Mouse (Mus musculus) bone marrow, adult 2 months (tissue): ENCODE data around the gene Ramp3. TPM values are rescaled to one million over a fixed set of nuclear protein-coding genes. Genes with fewer than 3 reads are reported as not detected.

Experiments
- H3K27ac ChIP-seq: fragments of 200-500 bp; 2 replicates; pipeline ENCODE4 v1.5.1; 2012; ENCODE audit warnings: low read depth, mild to moderate bottlenecking, control low read depth, inconsistent platforms, low read length; ENCODE audit not compliant: control insufficient read depth, poor library complexity, insufficient read depth
- H3K4me1 ChIP-seq: fragments of 200-500 bp; 2 replicates; pipeline ENCODE4 v1.6.1; 2011; ENCODE audit warnings: low read length; ENCODE audit not compliant: control insufficient read depth, insufficient read depth
- H3K4me3 ChIP-seq: fragments of 200-500 bp; replicated peaks from 2 replicates; pipeline ENCODE3; 2011; ENCODE audit warnings: mild to moderate bottlenecking, low read depth, low read length, control low read depth; ENCODE audit not compliant: control insufficient read depth
- CTCF ChIP-seq: fragments of 200-500 bp; IDR thresholded peaks from 2 replicates; pipeline ENCODE4 v1.5.1; 2011; ENCODE audit warnings: low read length, control low read depth; ENCODE audit not compliant: control insufficient read depth, insufficient read depth
- POLR2A ChIP-seq: fragments of 200-500 bp; IDR thresholded peaks from 2 replicates; pipeline ENCODE4 v1.6.1; 2011; ENCODE audit warnings: low read depth, mild to moderate bottlenecking, control low read depth, low read length, borderline replicate concordance; ENCODE audit not compliant: control insufficient read depth
- WGBS: fragments of 180-500 bp; shearing (Covaris S2); methylation state at CpG from one replicate; pipeline ENCODE4 v1.1.7; 2018; 5-methylcytosine and 5-hydroxymethylcytosine counted together
- polyA plus RNA-seq: library from polyadenylated mRNA; stranded (reverse); fragments of >200 nt; gene quantifications from 2 replicates; pipeline ENCODE4 v1.2.4, GENCODE M21; 2011; ENCODE audit warnings: low replicate concordance; ENCODE audit not compliant: missing spikeins, insufficient read depth, insufficient read length

Ramp3 gene
- polyA plus RNA-seq, 1 experiment = 2.0 TPM

- no peak overlapping the region for H3K27ac ChIP-seq
- H3K4me3 ChIP-seq = no peak overlapping the region
- TF ChIP-seq CTCF (no peak), POLR2A (no peak)
- 77% methylated on average over 8 of the region's 8 CpGs for WGBS
- no peaks in the 10 kb centered on the region; the same call in 1 of the 2 replicates for H3K4me1 ChIP-seq
Observed at GRCm38 (mm10) chr11:6696551-6696950, 38.2 kb downstream of the Ramp3 start.

DNA sequence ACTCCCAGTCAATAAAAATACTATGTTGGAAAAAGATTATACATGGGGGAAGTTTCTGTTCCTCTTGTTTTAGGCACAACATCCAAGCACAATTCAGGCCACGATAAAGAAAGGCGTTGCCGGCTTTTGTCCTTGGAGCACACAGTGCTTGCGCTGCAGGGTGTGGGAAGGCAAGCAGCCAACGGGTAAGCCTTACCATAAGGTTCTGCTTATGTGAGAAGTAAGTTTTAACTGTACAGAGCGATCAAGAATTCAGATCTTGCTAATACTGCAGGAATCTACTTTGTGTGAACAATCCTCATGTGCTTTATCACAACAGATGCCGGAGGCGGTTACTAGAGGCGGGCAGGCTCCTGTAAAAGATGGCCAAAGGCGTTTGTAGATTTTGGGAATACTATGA, 39.4 kb downstream of the Ramp3 start:
- TF ChIP-seq POLR2A (no peak), CTCF (no peak)
- Histone ChIP-seq H3K4me3 (no peak overlapping the region), H3K4me1 (no peaks in the 10 kb centered on the region; the same call in 1 of the 2 replicates), H3K27ac (no peak overlapping the region)
- 73% methylated on average over 10 of the region's 10 CpGs for WGBS

- WGBS = 80% methylated on average over 10 of the region's 10 CpGs
- Histone ChIP-seq H3K4me3 (no peak overlapping the region), H3K4me1 (no peaks in the 10 kb centered on the region; the same call in 1 of the 2 replicates), H3K27ac (no peak overlapping the region)
- TF ChIP-seq POLR2A (no peak), CTCF (no peak)
Observed at GRCm38 (mm10) chr11:6698281-6698680, 40.0 kb downstream of the Ramp3 start.

- 54% methylated on average over 3 of the region's 3 CpGs for WGBS
- TF ChIP-seq CTCF (no peak), POLR2A (no peak)
- Histone ChIP-seq H3K27ac (no peak overlapping the region), H3K4me3 (no peak overlapping the region), H3K4me1 (no peaks in the 10 kb centered on the region)
Observed at GRCm38 (mm10) chr11:6702258-6702657, 43.9 kb downstream of the Ramp3 start.

- no peak for TF ChIP-seq CTCF
- no peak for TF ChIP-seq POLR2A
- H3K4me3 ChIP-seq = no peak overlapping the region
- H3K4me1 ChIP-seq = no peaks in the 10 kb centered on the region
- no peak overlapping the region for H3K27ac ChIP-seq
- 50% methylated on average over 6 of the region's 6 CpGs for WGBS
Observed at GRCm38 (mm10) chr11:6704851-6705250, 46.5 kb downstream of the Ramp3 start.

- TF ChIP-seq CTCF = no peak
- TF ChIP-seq POLR2A = no peak
- no peaks in the 10 kb centered on the region for H3K4me1 ChIP-seq
- 45% methylated on average over 5 of the region's 5 CpGs for WGBS
- H3K27ac ChIP-seq = no peak overlapping the region
- no peak overlapping the region for H3K4me3 ChIP-seq
Observed at GRCm38 (mm10) chr11:6705516-6705915, 47.2 kb downstream of the Ramp3 start.

- Histone ChIP-seq H3K27ac (no peak overlapping the region), H3K4me1 (no peaks in the 10 kb centered on the region), H3K4me3 (no peak overlapping the region)
- 87% methylated on average over 13 of the region's 13 CpGs for WGBS
- TF ChIP-seq CTCF (no peak), POLR2A (no peak)
Observed at GRCm38 (mm10) chr11:6706796-6707195, 48.5 kb downstream of the Ramp3 start.

- no peak for TF ChIP-seq CTCF
- TF ChIP-seq POLR2A = no peak
- H3K4me1 ChIP-seq = no peaks in the 10 kb centered on the region
- H3K4me3 ChIP-seq = no peak overlapping the region
- 82% methylated on average over 7 of the region's 7 CpGs for WGBS
- no peak overlapping the region for H3K27ac ChIP-seq
Observed at GRCm38 (mm10) chr11:6708437-6708836, 50.1 kb downstream of the Ramp3 start.

GRCm38 (mm10) chr11:6710409-6710808, 52.1 kb downstream of the Ramp3 start:
- 71% methylated on average over 2 of the region's 2 CpGs for WGBS
- Histone ChIP-seq H3K4me3 (no peak overlapping the region), H3K27ac (no peak overlapping the region), H3K4me1 (no peaks in the 10 kb centered on the region)
- TF ChIP-seq CTCF (no peak), POLR2A (no peak)
